Mouse (Mus musculus) cerebellum, postnatal 10 days (tissue): ENCODE measurements at regions not wholly inside any gene's neighbourhood (a gene's known extent, or its start where the extent isn't known, plus 50 kb on each side); places are given as distances from the start of the nearest gene placed in this dataset.
A peak's percentile ranks its signal among the peaks of the same experiment; 100 is the strongest.

Experiments
- DNase-seq, 2 experiments: peaks; one replicate each; pipeline ENCODE4 v3.0.0; 2021; ENCODE audit warnings: mixed read lengths in 2 of 2

GRCm38 (mm10) chr9:90828701-90829100 lies 533.5 kb upstream of the Zic4 start:
- peak; percentile 76 for DNase-seq

- DNase-seq, result no peak
Measured at GRCm38 (mm10) chr9:90830704-90831103, 531.5 kb upstream of the Zic4 start.

GRCm38 (mm10) chr9:90833743-90834539 lies 528.3 kb upstream of the Zic4 start:
- no peak for DNase-seq

- DNase-seq, result no peak
Measured at GRCm38 (mm10) chr9:90838184-90838926, 523.9 kb upstream of the Zic4 start.

GRCm38 (mm10) chr9:90851044-90851443 lies 511.2 kb upstream of the Zic4 start:
- no peak for DNase-seq

- DNase-seq, result no peak
Measured at GRCm38 (mm10) chr9:90871636-90872035, 490.6 kb upstream of the Zic4 start.

GRCm38 (mm10) chr9:90884467-90884866 lies 477.7 kb upstream of the Zic4 start:
- no peak for DNase-seq

GRCm38 (mm10) chr9:90887405-90887804 lies 474.8 kb upstream of the Zic4 start:
- no peak for DNase-seq

- DNase-seq, result peak; percentile 59 to 64
Measured at GRCm38 (mm10) chr9:90890801-90891200, 471.4 kb upstream of the Zic4 start.

- no peak for DNase-seq
Measured at GRCm38 (mm10) chr9:90892816-90893215, 469.4 kb upstream of the Zic4 start.

GRCm38 (mm10) chr9:90903557-90903956 lies 458.7 kb upstream of the Zic4 start:
- DNase-seq, result no peak

- DNase-seq, result no peak
Measured at GRCm38 (mm10) chr9:90906106-90906505, 456.1 kb upstream of the Zic4 start.

GRCm38 (mm10) chr9:90906684-90907083 lies 455.5 kb upstream of the Zic4 start:
- no peak for DNase-seq

- no peak for DNase-seq
Measured at GRCm38 (mm10) chr9:90954613-90955012, 407.6 kb upstream of the Zic4 start.

- no peak for DNase-seq
Measured at GRCm38 (mm10) chr9:90961436-90961835, 400.8 kb upstream of the Zic4 start.

- DNase-seq, result no peak
Measured at GRCm38 (mm10) chr9:90964043-90964442, 398.2 kb upstream of the Zic4 start.

GRCm38 (mm10) chr9:90978730-90979129 lies 383.5 kb upstream of the Zic4 start:
- DNase-seq, result peak; percentile 32 to 52

- DNase-seq, result no peak
Measured at GRCm38 (mm10) chr9:90980023-90980802, 382.0 kb upstream of the Zic4 start.

- no peak for DNase-seq
Measured at GRCm38 (mm10) chr9:90999178-90999577, 363.0 kb upstream of the Zic4 start.

- DNase-seq, result peak; percentile 90 to 94
Measured at GRCm38 (mm10) chr9:91004214-91004613, 358.0 kb upstream of the Zic4 start.

GRCm38 (mm10) chr9:91040546-91040945 lies 321.7 kb upstream of the Zic4 start:
- DNase-seq, result no peak

GRCm38 (mm10) chr9:91048569-91048968 lies 313.6 kb upstream of the Zic4 start:
- DNase-seq, result peak; percentile 9 to 16

- no peak for DNase-seq
Measured at GRCm38 (mm10) chr9:91053065-91053793, 309.0 kb upstream of the Zic4 start.
